Mouse (Mus musculus) stomach, embryonic 15.5 days (tissue): ENCODE results near the gene Stim1. TPM values are rescaled to one million over a fixed set of nuclear protein-coding genes. Genes with fewer than 3 reads are reported as not detected.
"Not testable (repeated sequence)": the region's sequence is repeated elsewhere in the genome, so short reads cannot be mapped to it uniquely, and the experiment has no call there.

Experiments used
- ATAC-seq: fragments of 200-750 bp; cut with Nextera tagmentation; 2 replicates; pipeline ENCODE4 v1.8.0; 2017; ENCODE audit warnings: low read depth, moderate number of reproducible peaks, moderate TSS enrichment; ENCODE audit not compliant: insufficient read depth, low FRiP score
- H3K27ac ChIP-seq: fragments of 300-500 bp; sonication (generic); 2 replicates; pipeline ENCODE4 v1.5.1; 2015; ENCODE audit warnings: mild to moderate bottlenecking, inconsistent platforms
- H3K27me3 ChIP-seq: fragments of 300-500 bp; sonication (generic); replicated peaks from 2 replicates; pipeline ENCODE4 v1.6.1; 2015; ENCODE audit warnings: inconsistent platforms
- H3K36me3 ChIP-seq: fragments of 300-500 bp; sonication (generic); 2 replicates; pipeline ENCODE4 v1.6.1; 2015; ENCODE audit warnings: inconsistent platforms
- H3K4me1 ChIP-seq: fragments of 300-500 bp; sonication (generic); 2 replicates; pipeline ENCODE4 v1.6.1; 2015; ENCODE audit warnings: inconsistent platforms
- H3K4me2 ChIP-seq: fragments of 300-500 bp; sonication (generic); 2 replicates; pipeline ENCODE4 v1.6.1; 2015; ENCODE audit warnings: mild to moderate bottlenecking, inconsistent platforms
- H3K4me3 ChIP-seq: fragments of 300-500 bp; sonication (generic); replicated peaks from 2 replicates; pipeline ENCODE4 v1.5.1; 2015; ENCODE audit warnings: inconsistent platforms
- H3K9ac ChIP-seq: fragments of 300-500 bp; sonication (generic); 2 replicates; pipeline ENCODE4 v1.6.1; 2015; ENCODE audit warnings: inconsistent platforms
- H3K9me3 ChIP-seq: fragments of 300-500 bp; sonication (generic); 2 replicates; pipeline ENCODE4 v1.6.1; 2016; ENCODE audit warnings: inconsistent platforms
- WGBS: fragments of 180-500 bp; shearing (Covaris S2); methylation state at CpG from one replicate; pipeline ENCODE4 v1.1.7; 2015; 5-methylcytosine and 5-hydroxymethylcytosine counted together
- polyA plus RNA-seq: library from polyadenylated mRNA; unstranded; fragments of >200 nt; fragmentation: Nextera tagmentation; extraction: Ambion mirVana; gene quantifications from 2 replicates; pipeline ENCODE4 v1.2.1, GENCODE M21; 2015

The Stim1 gene
- polyA plus RNA-seq, 1 experiment from 2014 or later: 26.5 TPM

DNA sequence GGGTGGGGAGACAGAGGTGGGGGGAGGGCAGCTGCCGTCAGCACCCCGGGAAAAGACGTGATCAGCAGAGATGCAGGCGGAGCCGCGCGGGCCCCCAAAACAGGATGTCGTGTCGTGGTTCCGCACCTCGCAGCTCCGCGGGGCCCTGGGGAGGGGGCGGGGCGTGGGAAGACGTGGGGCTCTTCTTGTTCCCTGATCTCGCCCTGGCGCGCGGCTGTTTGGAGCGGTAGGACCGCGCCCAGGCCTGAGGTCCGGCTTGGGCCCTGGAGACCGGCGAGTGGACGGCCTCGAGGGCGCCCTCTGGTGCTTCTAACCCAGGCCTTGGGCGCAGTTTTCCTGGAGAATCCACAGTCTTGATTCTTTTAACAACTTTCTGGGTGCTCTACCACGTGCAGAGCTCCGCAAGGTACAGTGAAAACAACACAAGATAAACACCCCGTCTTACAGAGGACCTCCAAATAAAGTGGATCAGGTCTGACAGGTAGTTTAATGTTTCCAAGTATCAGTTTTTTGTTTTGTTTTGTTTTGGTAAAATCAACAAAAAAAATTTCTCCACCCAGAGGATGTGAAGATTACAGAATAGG is 16.9 kb upstream of the Stim1 start:
- H3K9me3 ChIP-seq: no peaks in the 10 kb centered on the region
- peak overlapping the region; percentile 88 for H3K4me2 ChIP-seq
- no peaks in the 10 kb centered on the region for H3K27me3 ChIP-seq
- no peaks in the 10 kb centered on the region for H3K36me3 ChIP-seq
- H3K4me1 ChIP-seq: peaks cover 40% of the 10 kb centered on the region
- H3K4me3 ChIP-seq: peak overlapping the region; percentile 90
- peak overlapping the region; percentile 68 for H3K9ac ChIP-seq
- peak; percentile 82 for ATAC-seq
- H3K27ac ChIP-seq: peak overlapping the region; percentile 99
- WGBS: under 1% methylated on average over 31 of the region's 33 CpGs

DNA sequence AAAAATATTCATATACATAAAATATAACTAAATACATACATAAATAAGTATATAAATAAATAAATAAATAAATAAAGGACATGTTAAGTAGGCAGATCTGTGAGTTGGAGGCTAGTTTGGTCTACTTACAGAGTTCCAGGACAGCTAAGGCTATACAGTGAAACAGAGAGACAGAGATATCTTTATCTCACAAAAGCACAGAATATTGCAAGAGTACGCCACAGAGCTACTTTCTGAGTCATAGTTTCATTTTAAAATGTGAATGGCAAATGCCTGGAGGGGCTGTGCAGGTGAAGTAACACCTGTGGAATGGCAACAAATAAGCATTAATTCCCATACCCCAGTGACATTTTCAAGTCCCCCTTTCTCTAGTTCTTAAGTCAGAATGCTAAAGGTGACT is 14.0 kb upstream of the Stim1 start:
- WGBS: 75% methylated on average over 1 of the region's 1 CpGs
- no peaks in the 10 kb centered on the region for H3K27me3 ChIP-seq
- no peak for ATAC-seq
- H3K9ac ChIP-seq: no peak overlapping the region
- H3K4me3 ChIP-seq: no peak overlapping the region
- no peaks in the 10 kb centered on the region for H3K36me3 ChIP-seq
- H3K9me3 ChIP-seq: no peaks in the 10 kb centered on the region
- H3K4me1 ChIP-seq: peaks cover 11% of the 10 kb centered on the region
- no peak overlapping the region for H3K27ac ChIP-seq
- H3K4me2 ChIP-seq: no peak overlapping the region

GRCm38 (mm10) chr7:102255954-102256353 is 11.7 kb upstream of the Stim1 start, which contains the start of gene Rhog:
TSS of gene Rhog (minus strand) at chr7:102256054.
- no peak within 1 kb of the TSS for H3K4me2 ChIP-seq
- H3K9ac ChIP-seq: no peak within 1 kb of the TSS
- no peak within 1 kb of the TSS for H3K27ac ChIP-seq
- no peak within 1 kb of the TSS for H3K4me3 ChIP-seq
- WGBS: 82% methylated on average over 3 of the region's 3 CpGs
- H3K27me3 ChIP-seq: no peaks in the 10 kb centered on the region
- peaks cover 5% of the 10 kb centered on the region; the same call in 1 of the 2 replicates for H3K4me1 ChIP-seq
- no peaks in the 10 kb centered on the region for H3K9me3 ChIP-seq
- ATAC-seq: no peak
- no peaks in the 10 kb centered on the region for H3K36me3 ChIP-seq

DNA sequence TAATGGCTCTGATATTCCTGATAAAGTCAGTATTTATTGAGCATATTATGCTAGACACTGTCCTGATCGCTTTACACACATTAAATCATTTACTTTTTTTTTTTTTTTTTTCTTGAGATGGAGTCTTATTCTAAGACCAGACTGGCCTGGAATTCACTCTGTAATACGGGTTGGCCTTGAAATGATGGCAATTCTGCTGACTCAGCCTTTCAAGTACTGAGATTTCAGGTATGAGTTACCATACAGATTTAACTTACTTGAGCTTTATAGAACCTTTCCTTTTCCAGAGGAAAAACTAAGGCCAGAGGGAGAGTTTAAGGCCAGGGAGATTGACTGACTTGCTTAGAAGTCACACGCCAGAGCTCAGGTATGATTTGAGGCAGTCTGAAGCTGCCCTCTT is 11.0 kb upstream of the Stim1 start:
- H3K27me3 ChIP-seq: no peaks in the 10 kb centered on the region
- WGBS: 75% methylated on average over 3 of the region's 3 CpGs

GRCm38 (mm10) chr7:102258189-102258588 is 9.4 kb upstream of the Stim1 start:
- Histone ChIP-seq H3K4me3 (no peak overlapping the region), H3K4me2 (no peak overlapping the region), H3K27ac (no peak overlapping the region), H3K4me1 (no peaks in the 10 kb centered on the region), H3K36me3 (no peaks in the 10 kb centered on the region), H3K27me3 (no peaks in the 10 kb centered on the region), H3K9ac (no peak overlapping the region), H3K9me3 (no peaks in the 10 kb centered on the region)
- 19% methylated on average over 4 of the region's 4 CpGs for WGBS
- peak; percentile 54; the same call in 1 of the 2 replicates for ATAC-seq

More for the DNA sequence above, 11.0 kb upstream of the Stim1 start:
- Histone ChIP-seq H3K36me3 (no peaks in the 10 kb centered on the region), H3K27ac (no peak overlapping the region), H3K4me1 (no peaks in the 10 kb centered on the region), H3K4me3 (no peak overlapping the region), H3K4me2 (no peak overlapping the region), H3K9me3 (no peaks in the 10 kb centered on the region), H3K9ac (no peak overlapping the region)
- ATAC-seq: no peak

GRCm38 (mm10) chr7:102258753-102259152 is 8.9 kb upstream of the Stim1 start:
- Histone ChIP-seq H3K4me1 (no peaks in the 10 kb centered on the region), H3K9me3 (no peaks in the 10 kb centered on the region), H3K4me2 (no peak overlapping the region), H3K4me3 (no peak overlapping the region), H3K27ac (no peak overlapping the region), H3K36me3 (no peaks in the 10 kb centered on the region), H3K9ac (no peak overlapping the region), H3K27me3 (no peaks in the 10 kb centered on the region)
- no peak for ATAC-seq
- 64% methylated on average over 3 of the region's 3 CpGs for WGBS

GRCm38 (mm10) chr7:102259716-102260479 is 7.7 kb upstream of the Stim1 start:
- Histone ChIP-seq H3K4me1 (no peaks in the 10 kb centered on the region), H3K36me3 (no peaks in the 10 kb centered on the region), H3K9ac (no peak overlapping the region), H3K9me3 (no peaks in the 10 kb centered on the region), H3K27ac (no peak overlapping the region), H3K4me3 (no peak overlapping the region), H3K27me3 (no peaks in the 10 kb centered on the region), H3K4me2 (no peak overlapping the region)
- no peak for ATAC-seq
- WGBS: 78% methylated on average over 10 of the region's 10 CpGs

DNA sequence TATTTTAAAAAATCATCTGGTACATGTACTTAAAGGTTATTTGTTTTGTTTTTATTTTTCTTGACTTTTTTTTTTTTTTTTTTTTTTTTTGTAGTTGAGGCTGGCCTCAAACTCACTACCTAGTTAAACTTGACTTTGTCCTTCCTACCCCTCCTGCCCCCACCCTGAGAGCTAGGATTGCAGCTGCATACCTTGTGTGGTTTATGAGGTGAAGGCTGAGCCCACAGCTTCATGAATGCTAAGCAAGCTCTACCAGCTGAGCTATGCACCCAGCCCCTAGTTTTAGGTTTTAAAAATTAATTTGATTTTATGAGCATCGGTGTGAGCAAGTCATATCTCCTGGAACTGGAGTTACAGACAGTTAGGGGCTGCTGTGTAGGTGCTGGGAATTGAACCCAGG is 7.1 kb upstream of the Stim1 start:
- Histone ChIP-seq H3K36me3 (no peaks in the 10 kb centered on the region), H3K27me3 (no peaks in the 10 kb centered on the region), H3K27ac (no peak overlapping the region), H3K4me2 (no peak overlapping the region), H3K9ac (no peak overlapping the region), H3K4me1 (no peaks in the 10 kb centered on the region), H3K9me3 (no peaks in the 10 kb centered on the region), H3K4me3 (no peak overlapping the region)
- 83% methylated on average over 1 of the region's 1 CpGs for WGBS
- no peak for ATAC-seq

DNA sequence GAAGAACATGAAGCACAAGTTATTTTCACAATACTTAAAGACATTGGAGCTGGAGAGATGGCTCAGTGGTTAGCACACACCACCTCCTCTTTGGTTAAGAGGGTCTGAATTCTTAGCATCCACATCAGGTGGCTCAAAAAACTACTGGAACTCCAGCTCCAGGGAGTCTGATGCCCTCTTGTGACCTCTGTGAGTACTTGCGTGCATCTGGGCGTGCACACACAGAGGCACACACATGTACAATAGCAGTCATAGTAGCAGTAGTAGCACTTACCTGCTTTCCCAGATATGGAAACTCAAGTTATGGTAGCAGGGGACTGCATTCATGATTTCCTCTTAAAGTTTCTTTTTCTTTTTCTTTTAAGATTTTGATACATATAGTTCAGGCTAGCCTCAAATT is 4.6 kb upstream of the Stim1 start:
- no peaks in the 10 kb centered on the region for H3K4me1 ChIP-seq
- H3K27me3 ChIP-seq: no peaks in the 10 kb centered on the region
- H3K27ac ChIP-seq: no peak overlapping the region
- H3K4me3 ChIP-seq: no peak overlapping the region
- WGBS: 88% methylated on average over 2 of the region's 2 CpGs
- no peak for ATAC-seq
- H3K4me2 ChIP-seq: no peak overlapping the region
- H3K36me3 ChIP-seq: no peaks in the 10 kb centered on the region
- no peak overlapping the region for H3K9ac ChIP-seq
- H3K9me3 ChIP-seq: no peaks in the 10 kb centered on the region

- H3K4me3 ChIP-seq, ATAC-seq, H3K36me3 ChIP-seq, H3K4me1 ChIP-seq, H3K27ac ChIP-seq, H3K9me3 ChIP-seq, H3K27me3 ChIP-seq, H3K9ac ChIP-seq, H3K4me2 ChIP-seq: not testable (repeated sequence)
- 88% methylated on average over 10 of the region's 10 CpGs for WGBS
Observed at GRCm38 (mm10) chr7:102266021-102266400, 1.6 kb upstream of the Stim1 start.

GRCm38 (mm10) chr7:102266401-102267042 is 1.1 kb upstream of the Stim1 start:
- no peaks in the 10 kb centered on the region for H3K27me3 ChIP-seq
- H3K9me3 ChIP-seq: no peaks in the 10 kb centered on the region
- no peaks in the 10 kb centered on the region for H3K36me3 ChIP-seq
- H3K9ac ChIP-seq: no peak overlapping the region
- H3K4me3 ChIP-seq: peak overlapping the region; percentile 88
- H3K4me2 ChIP-seq: peak overlapping the region; percentile 91
- 0 out of 2 replicates have a peak overlapping the region, but pooled peaks have one; percentile 40 for H3K27ac ChIP-seq
- WGBS: 39% methylated on average over 14 of the region's 14 CpGs
- H3K4me1 ChIP-seq: 0 out of 2 replicates have a peak, but pooled peaks cover 4% of the 10 kb centered on the region
- no peak for ATAC-seq

DNA sequence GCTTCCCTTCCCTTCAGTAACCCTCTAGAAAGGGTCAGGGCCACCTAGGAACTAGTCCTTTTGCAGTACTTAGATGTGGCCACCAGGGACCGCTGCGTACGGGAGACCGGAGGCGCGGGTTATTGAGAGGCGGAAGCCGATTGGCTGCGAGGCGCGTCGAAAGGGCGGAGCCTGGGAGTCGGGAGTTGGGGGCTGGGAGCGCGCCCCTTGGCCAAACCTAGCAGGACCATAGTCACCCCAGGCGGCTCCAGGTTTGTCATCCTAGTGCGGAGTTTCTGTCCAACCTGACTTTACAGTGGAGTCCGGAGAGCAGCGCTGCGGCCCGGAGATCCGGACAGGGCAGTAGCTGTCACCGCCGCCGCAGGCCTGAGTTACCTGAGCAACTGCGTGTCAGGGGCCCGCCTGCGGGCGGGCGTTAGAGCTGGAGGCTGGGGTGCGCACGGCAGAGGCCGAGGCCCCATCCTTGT is 460 bp upstream of the Stim1 start:
- Histone ChIP-seq H3K9me3 (no peaks in the 10 kb centered on the region), H3K4me3 (peak overlapping the region; percentile 88), H3K4me1 (0 out of 2 replicates have a peak, but pooled peaks cover 4% of the 10 kb centered on the region), H3K27me3 (no peaks in the 10 kb centered on the region), H3K36me3 (no peaks in the 10 kb centered on the region), H3K4me2 (peak overlapping the region; percentile 91), H3K9ac (no peak overlapping the region), H3K27ac (peak overlapping the region; percentile 65; the same call in 1 of the 2 replicates)
- under 1% methylated on average over 34 of the region's 34 CpGs for WGBS
- ATAC-seq: peak; percentile 91
